Mouse (Mus musculus) heart, adult 2 months (tissue): Measurements from ENCODE around the gene Ifrd2.

ENCODE experiments used
- CTCF ChIP-seq: fragments of 200-600 bp; IDR thresholded peaks from 2 replicates; pipeline ENCODE4 v1.8.1; 2022; ENCODE audit warnings: antibody characterized with exemption, mild to moderate bottlenecking, moderate library complexity
- EP300 ChIP-seq: fragments of 200-500 bp; IDR thresholded peaks from 2 replicates; pipeline ENCODE4 v1.6.1; 2011; ENCODE audit warnings: low read depth, low read length, control low read depth; ENCODE audit not compliant: insufficient read depth
- POLR2A ChIP-seq: fragments of 200-500 bp; IDR thresholded peaks from 2 replicates; pipeline ENCODE4 v1.6.1; 2011; ENCODE audit warnings: mild to moderate bottlenecking, low read depth, low read length, control low read depth; ENCODE audit not compliant: insufficient read depth

- no peak for TF ChIP-seq EP300
- no peak for TF ChIP-seq CTCF
- TF ChIP-seq POLR2A: no peak
These were observed 12.4 kb downstream of the Ifrd2 start for GRCm38 (mm10) chr9:107599842-107600241.
